Mouse (Mus musculus) spleen, postnatal 4 days (tissue): ENCODE measurements around the gene Syt13.

ENCODE experiments used
- DNase-seq, 2 experiments: peaks; one replicate each; pipeline ENCODE4 v3.0.0; 2022; ENCODE audit warnings: low spot score in 2 of 2

The Syt13 gene

DNA sequence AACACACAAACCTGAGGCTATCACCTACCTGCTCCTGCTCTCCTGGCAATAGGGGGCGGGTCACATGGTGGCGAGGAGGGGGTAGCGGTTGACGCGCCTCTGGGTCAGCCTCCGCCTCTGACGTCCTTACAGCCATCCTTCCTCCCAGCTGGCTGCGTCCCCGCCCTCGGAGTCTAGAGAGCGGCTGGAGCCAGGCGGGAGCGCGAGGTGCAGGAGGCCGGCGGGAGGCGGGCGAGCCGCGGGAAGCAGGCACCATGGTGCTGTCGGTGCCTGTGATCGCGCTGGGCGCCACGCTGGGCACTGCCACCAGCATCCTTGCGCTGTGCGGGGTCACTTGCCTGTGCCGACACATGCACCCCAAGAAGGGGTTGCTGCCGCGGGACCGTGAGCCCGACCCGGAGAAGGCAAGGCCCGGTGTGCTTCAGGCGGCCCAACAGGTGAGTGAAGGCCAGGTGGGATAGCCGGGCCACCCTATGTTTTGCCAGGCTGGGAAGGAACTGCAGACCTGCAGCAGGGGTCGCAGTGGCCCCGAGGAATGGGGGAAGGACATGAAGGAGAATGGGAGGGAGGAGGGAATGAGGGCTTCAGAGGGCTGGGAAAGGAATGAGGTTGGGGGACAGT, at the start of gene Syt13:
TSS of gene Syt13 (plus strand) at position 166 of the 621 bp plus-strand sequence.
- DNase-seq, result no peak

DNA sequence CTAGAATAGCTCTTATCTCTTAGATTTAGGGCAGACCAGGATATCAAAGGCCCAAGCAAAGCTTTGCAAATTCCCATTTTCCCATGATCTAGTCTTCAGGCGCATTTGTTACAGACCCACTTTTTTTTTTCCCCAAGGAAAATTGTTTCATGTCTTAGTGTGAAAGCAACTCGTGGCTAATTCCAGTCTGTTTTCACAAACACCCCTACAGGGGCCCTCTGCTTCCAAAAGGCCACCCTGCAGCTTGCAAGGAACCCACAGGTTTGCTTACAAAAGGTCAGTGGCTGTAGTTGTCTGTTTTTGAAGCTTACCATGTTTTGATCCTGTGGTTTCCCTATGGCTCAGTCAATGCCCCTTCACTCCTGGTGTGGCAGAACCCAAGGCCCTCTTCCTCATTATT, 48.3 kb upstream of the Syt13 start:
- DNase-seq, result no peak

DNA sequence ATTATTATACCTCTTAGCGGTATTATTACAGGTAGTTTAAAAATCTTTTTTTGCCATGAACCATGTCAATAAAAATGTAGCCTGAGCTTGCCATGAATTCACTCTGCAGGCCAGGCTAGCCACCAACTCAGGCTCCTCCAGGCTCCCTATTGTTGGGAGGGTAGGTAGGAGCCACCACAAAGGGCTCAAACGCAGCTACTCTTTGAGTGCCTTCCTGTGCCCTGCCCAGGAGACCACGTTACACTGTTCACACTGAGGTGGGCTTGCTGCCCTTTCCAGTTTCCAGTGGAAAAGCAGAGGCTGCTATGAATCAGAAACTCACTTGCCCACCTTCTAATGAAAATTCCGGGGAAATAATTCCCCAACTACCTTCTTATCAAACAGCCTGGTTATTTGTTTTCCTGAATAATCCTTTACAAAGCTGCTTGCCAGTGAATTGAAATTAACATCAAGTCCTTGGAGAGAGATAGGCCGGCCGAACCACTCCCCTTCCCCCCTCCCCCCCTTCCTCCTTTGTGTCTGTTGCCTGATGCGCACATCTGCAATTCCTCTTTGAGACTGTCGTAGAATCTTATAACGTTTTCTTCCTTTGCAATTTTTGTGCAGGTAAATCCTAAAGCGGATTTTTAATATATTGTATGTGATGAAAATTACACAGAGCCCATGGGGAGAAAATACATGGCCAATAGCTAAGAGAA, 44.6 kb upstream of the Syt13 start:
- no peak for DNase-seq

DNA sequence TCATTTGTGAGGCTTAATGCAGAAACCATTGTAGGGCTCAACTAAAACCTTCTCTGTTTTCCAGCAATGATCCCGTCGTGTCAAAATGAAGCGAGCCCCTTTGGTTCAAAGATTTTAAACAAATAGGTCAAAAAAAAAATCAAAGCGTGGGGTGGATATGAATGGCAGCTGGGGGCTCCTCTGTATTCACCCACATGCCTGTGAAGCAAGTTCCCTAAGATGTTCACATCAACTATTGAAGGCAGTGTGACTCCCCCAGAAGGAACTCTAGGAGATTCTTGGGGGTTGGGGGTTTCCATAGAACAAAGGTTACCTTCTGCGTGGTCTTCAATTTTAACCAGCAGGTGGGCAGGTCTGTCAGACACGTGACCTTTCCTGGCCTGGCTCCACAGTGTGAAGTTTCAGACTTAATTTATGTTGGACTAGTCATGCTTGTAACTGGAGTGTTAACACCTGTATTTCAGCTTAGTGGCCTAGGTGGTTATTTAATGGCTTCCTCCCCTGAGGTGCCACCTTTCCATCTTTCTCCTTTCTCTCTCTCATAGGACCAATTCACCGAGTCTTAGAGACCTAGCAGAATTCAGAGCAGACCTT, 43.7 kb upstream of the Syt13 start:
- DNase-seq, result no peak

DNA sequence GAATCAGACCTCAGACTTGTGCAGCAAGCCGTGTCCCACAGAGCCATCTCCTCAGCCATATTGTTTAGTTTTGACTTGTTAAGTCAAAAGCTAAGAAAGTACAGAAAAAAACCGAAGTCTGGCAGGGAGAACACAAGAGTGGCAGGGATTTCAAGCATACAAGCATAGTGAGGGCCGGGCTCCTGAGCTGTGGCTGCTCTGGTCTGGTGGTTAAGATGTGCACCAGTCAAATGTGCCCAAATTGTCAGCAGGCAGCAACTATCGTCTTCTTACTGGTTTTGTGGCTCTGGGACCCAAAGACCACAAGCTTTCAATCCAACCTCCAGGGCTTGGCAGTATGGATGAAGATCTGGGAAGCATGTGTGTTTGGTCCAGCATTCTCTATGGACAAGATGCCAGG, 42.2 kb upstream of the Syt13 start:
- DNase-seq, result no peak

DNA sequence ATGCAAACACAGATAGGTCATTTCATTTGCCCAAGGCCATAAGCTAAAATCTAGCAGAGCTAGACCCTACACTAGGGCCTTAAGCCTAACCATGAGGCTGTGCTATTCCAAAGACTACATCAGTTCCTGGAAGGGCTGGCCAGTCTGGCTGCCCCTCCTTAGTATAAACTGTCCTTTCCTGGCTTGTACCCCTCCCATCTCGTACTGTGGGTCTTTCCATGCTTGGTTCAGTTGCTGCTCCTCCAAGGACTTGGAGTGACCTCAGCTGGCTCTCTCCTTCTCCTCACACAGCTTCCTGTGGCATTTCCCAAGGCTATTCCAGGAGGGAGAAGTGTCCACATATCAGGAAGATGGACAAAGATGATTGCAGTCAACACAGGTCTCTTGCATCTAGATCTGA, 40.3 kb upstream of the Syt13 start:
- no peak for DNase-seq

DNA sequence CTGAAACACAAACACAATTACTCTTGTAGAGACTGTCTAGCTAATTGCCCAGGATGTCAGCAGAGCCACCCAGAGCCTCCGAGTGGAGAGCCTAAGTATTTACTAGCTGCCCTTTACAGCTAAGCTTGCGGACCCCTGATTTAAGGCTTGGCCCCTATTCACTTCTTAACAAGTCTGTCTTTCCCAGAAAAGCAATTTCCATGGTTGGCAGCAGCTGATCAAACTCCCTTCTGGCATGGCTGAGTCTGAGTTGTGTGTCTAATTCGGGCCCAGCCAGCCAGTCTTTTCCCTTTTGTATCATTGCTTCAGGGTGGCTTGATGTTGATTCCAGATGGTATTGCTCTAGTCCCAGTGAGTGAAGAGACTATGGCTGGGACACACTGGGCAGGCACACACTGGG, 37.4 kb upstream of the Syt13 start:
- DNase-seq, result no peak

DNA sequence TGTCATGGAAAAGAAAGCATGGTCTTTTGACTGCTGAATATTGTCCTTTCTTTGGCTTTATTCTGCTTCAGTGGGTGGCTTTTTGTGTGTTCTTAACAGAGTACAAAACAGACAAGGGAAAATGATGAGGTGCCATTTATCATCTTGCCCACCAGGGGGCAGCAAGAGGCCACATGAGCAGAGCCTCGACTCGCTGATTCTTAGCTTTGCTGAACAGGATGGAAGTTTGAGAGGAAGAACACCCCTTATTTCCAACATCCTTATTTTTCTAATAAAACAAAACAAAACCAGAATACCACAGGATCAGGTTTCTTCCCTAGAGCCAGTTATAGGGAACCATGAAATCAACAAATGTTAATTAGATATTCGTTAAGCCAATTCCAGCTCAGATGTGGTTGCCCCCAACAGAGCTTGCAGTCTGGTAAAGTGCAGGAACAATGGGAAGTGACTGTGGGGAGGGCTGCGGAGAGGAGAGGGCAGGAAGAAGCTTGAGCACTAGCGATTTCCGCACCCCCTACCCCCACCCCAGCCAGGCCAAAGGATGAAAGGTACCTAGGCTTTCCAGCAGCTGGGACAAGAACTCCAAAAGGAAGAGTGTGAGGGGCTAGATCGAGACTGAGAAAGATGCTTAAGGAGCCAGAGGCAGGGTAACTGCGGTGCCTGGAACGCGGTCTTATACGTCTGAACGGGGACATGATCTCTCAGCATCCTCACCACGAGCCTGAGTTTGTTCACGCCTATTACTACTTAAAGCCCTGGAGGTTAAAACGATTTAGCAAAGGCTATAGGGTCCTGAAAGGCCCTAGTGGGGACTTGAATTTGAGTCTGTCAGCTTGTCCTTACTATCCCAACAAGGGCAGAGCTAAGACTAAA, 31.6 kb upstream of the Syt13 start:
- peak; percentile 30 to 70 for DNase-seq

DNA sequence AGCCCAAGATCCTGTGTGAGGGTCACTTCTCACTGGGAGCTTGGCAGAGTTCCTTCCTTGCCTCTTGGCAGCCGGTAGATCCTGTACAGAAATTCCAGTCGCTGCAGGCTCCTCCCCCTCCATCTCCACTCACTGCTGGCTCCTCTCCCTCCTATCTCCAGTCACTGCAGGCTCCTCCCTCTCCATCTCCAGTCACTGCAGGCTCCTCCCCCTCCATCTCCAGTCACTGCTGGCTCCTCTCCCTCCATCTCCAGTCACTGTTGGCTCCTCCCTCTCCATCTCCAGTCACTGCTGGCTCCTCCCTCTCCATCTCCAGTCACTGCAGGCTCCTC, 31.0 kb upstream of the Syt13 start:
- DNase-seq, result no peak

DNA sequence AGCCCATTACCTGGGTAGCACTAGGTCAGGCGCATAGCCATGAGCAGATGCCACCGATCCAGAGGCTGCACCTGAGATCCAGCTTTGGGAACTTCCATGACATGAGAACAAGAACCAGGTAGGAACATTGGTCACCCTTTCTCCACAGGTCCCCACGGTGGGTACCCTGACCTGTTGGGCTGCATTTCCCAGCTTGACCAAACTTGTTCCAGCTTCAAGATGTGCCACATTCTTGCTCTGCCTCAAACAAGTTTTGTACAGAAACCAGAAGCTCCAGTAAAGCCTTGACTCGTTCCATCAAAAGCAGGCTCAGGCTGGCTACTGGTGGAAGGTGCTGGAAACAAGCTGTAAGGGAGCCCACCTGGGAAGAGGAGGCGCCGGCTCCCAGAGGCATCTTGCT, 29.9 kb upstream of the Syt13 start:
- DNase-seq, result no peak

DNA sequence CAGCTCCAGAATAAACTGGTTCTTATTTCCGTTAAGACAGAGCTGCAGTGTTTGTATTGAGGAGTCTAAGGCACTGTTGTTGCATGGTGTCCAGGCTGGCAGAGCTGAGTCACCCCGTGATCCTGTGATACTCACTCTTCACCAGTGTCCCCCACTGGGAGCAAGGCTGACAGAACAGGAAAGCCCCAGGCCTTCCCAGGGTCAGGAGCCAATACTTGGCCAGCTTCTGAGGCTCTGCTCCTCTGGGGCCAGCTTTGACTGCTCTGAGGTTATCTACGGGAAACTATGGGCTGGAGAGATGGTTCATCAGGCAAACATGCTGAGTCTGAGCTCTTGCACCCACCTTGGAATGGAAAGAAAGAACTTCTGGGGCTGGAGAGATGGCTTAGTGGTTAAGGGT, 28.0 kb upstream of the Syt13 start:
- DNase-seq, result no peak

DNA sequence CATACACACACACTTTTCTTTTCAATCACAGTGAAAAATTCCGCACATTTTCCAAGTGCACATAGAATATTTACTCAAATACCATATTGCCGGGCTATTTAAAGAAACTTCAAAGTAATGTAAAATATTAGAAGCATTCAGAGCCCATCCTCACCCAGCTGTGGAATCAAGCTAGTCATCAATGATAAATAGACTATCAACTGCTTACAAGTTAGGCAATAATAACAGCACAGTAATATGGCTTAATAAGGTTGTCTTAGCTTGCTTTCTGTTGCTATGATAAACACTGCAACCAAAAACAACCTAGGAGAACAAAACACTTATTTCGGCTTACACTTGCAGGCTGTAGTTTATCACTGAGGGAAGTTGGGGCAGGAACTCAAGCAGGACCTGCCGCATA, 22.4 kb upstream of the Syt13 start:
- no peak for DNase-seq

DNA sequence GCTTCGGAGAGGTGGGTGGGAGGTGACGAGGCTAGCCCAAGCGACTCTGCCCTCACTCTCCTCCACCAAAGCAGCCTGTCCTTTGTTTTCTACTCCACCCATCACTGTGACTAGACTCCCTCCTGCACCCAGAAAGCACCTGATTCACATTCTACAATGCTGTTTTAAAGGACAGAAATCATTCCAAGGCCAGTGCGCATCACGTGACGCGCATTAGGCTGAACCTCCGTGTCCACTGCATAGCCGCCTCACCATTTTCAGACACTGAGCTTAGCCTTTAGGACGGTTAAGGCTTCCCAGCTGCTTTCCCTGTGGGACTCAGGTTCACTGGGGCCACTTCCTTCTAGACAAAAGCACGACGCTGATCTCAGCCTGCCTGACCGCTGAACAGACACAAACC, 11.2 kb upstream of the Syt13 start:
- no peak for DNase-seq

DNA sequence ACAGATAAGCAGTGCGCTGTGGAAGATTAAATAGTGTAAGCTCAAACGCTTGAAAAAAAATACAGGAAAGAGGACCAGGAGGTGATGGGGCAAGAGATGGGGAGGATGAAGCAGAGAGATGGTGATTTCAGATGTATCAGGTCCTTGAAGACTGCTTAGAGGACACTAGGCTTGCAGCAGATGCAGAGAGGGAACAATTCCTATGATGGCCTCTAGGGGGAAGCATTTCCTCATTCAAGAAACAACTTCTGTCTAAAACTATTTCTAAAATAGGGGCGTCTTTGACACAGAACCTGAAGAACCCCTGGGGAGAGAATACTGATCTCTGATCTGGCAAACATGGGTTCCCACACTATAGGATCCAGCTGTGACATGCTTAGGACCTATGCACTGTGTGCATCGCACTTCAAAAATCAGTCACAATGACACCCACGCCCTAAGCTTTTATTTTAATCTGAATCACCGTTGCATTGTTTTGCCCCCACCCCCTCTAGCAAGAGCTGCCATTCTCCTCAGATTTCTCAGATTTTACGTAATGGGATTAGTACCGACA, 10.5 kb upstream of the Syt13 start:
- DNase-seq, result no peak

DNA sequence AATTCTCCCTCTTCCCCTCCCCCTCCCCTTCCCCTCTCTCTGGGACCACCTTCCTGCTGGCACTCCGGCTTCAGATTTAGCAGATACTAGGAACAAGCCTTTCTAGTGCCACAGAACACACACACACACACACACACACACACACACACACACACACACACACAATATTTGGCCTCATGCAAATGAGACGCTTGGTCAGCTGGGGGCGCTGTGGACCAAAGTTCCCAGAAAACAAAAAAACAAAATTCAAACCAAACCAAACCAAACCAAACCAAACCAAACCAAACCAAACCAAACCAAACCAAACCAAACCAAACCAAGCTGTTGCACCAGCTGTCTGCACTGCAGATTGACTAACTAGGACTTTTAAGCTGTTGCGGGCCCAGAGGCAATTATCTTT, 4.5 kb upstream of the Syt13 start:
- no peak for DNase-seq

DNA sequence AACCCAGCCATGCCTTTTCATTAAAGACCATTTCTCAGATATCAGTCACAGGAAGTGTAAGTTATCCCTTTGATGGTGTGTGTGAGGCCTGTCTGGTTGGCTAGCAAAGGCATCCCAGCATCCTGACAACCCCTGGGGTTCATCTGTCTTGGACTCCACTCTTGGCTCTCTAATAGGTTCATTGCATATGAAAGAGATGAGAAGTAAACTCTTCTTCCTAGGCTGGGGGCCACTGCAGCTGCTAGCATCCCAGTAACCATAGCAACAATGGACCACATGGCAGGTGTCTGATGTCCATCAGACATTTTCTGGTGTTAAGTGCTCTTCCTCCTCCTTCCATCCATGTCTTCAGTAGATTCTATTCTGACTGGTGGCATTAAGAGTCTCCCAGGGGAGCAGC, 2.6 kb upstream of the Syt13 start:
- no peak for DNase-seq

DNA sequence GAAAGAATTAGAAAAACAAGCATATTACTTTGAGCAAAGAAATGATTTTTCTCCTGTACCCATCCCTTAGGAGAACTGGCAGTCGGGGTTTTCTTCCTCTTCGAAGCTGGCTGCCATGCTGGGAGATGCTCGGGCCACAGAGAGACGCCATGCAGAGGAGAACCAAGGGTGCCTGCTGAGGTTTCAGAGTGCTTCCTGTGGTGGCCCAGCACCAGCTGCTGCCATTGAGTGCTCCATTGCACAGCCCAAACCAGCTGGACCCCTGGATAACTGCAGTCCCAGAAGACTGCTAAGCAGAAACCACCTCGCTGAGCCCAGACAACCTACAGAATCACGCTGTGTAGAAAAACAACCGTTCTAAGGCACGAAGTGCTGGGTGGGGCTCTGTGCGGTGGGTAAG, 1.6 kb upstream of the Syt13 start:
- no peak for DNase-seq

DNA sequence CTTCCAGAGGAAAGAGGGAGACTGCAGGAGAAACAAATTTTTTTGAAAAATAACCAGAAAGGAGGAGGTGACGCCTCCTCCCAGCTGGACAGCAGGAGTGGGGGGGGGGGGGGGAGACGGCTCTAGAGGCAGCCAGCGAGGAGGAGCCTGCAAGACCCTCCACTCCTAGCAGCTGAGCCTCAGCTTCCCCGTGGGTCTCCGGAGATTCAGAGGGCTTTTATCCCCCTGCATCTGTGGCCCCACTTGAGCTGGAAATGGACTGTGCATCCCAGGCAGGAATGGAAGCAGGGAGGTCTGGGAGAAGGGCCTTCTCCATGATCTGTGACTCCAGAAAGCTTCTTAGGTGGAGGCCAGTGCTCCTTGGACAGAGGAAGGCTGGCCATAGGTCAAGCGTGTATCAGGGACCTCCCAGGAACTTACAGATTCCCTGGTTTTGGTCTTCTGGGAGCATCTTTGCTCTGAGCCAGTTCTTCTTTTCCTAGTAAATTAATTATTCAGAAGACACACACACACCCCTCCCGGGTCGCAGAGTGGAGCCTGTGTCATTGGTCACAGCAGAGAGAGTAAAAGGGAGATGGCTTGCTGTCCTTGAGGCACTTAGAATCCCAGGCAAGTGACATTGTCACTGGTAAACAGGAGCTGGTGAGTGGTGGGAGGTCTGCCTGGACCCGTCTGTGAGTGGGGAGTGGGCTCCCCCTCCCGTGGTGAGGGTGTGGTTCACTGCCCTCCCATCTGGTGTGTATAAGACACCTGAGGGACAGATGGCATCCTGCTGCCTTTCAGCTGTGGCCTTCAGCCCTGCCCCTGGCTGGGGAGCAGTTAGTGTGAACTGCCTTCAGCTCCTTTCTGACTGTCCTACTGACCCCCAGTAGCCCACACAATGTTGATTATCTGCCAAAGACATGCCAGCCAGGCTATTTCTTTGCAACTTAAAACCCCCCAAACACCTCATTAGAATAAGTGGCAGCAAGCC, 1.0 kb downstream of the Syt13 start:
- DNase-seq, result no peak

DNA sequence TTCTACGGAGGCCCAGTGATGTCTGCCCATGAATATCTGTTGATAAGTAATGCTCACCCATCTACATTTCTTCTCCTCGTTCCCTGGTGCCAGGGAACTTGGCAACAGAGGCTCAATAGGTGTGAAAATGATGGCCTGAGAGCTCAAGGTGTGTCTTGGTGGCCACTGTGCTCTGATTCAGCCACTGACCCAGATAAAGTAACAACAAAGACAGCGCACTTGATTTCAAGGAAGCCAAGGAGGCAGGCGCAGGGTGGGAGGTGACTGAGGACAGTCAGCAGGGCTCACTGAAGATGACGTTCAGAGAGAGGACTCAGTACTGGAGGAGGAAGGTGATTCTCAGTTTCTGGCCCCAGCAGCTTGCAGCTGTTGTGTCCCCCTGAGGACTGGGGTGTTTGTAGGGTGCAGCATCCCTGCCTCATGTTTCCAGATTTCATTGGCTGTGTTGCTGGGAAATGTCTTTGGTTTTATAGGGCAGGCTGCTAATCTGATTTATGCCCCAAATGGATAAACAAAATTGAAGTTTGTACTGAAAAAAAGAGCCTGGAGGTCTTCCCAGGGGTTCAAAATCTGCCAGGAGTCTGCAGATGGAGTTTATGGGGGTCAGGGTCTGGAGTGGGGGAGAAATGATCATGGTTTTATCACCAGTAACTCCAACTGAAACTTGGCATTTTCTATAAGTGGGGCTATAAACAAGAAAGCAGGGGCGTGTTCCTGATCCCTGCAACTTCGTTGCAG, 2.7 kb downstream of the Syt13 start:
- no peak for DNase-seq

DNA sequence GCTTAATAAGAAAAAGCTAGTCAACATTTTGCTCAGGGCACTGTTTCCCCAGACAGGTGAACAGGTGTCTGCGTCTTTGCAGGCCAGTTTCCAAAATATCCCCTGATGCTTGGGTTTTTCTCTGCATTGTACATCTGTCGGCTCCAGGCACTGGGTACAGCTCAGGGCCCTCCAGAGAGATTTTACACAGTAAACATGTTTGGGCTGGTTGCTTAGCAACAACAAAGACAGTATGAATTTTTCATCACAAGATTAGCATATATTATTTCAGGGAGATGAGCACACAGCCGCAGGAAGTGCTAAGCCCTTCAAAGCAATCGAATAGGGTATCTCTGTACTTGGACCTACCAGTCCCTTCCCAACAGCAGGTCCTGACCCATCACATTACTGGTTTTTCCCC, 5.8 kb downstream of the Syt13 start:
- DNase-seq, result no peak
